Mouse (Mus musculus) cerebellum, adult 8-10 months (tissue): ENCODE measurements around the gene Tpbpb.
"Not testable (repeated sequence)": the region's sequence is repeated elsewhere in the genome, so short reads cannot be mapped to it uniquely, and the experiment has no call there.

Source experiments
- DNase-seq: peaks from one replicate; pipeline ENCODE4 v3.0.0; 2022

Gene Tpbpb

GRCm38 (mm10) chr13:60904780-60905179 lies at the start of gene Tpbpb:
TSS of gene Tpbpb (minus strand) at chr13:60904880.
- not testable (repeated sequence) for DNase-seq

DNA sequence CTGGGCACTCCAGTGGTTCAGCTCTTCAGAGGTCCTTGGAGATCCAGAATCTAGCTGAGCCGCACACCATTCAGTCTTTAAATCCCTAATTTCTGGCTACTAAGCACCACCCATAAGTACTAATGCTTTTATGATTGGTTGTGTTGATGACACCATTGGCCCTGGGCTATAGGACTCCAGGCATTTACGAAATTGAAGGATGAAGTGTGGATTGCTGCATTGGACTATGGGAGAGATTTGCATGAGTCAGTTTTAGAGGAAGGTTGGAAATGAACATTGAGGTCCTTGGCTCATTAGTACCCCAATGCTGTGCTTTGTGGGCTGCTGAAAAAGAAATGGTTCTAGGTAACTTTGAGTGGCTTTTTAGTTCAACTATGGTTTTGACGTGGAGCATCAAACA lies 37.2 kb upstream of the Tpbpb start, which contains the start of gene Tpbpa:
Gene Tpbpa (minus strand): TSS at position 101 of the 400 bp plus-strand sequence.
- DNase-seq, result not testable (repeated sequence)

DNA sequence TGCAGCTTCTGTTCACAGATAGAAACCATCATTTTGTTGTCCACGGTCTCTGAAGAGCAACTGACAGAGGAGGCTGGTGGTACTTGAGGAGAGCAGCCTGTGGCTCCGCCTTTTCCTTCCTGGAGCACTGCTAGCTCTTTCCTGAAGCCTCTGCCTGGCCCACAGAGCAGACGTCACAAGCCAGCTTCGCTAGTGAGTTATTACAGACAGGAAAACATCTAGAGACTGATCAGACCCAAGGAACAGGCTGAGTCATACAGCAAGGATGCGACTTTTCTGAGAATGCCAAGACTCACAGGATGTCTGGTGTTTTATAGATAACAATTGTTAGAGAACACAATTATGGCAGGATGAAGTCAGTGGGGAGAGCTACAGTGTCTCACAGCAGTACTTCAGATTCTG lies 31.8 kb upstream of the Tpbpb start, which contains the start of the genes Gm49391 and Ctla2a:
Gene Gm49391 (minus strand): TSS at position 72 of the 402 bp plus-strand sequence.
Gene Ctla2a (minus strand): TSS at position 126 of the 402 bp plus-strand sequence.
- no peak for DNase-seq

DNA sequence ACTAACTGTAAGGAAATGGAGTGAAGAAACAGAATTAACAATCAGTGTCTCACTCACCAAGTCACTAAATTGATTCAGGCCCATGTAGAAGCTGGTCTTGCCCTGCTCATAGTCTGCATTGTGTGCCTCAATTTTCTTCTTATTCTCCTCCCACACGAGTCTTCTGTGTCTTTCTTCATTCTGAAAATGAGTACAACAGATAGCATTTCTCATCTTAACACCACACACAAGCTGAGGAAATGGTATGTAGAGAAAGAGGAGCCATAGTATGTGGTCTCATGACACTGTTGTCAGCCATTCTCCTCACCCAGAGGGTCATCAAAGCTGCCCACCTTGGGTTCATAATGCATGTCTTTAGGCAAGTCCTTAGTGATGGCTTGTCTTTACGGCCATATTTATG lies 30.8 kb upstream of the Tpbpb start, which contains the start of gene Gm49393:
Gene Gm49393 (minus strand): TSS at position 101 of the 400 bp plus-strand sequence.
- not testable (repeated sequence) for DNase-seq

GRCm38 (mm10) chr13:60897328-60897727 lies 7.4 kb downstream of the Tpbpb start, which contains the start of gene Ctla2b:
TSS of gene Ctla2b (minus strand) at chr13:60897447.
- DNase-seq, result no peak

DNA sequence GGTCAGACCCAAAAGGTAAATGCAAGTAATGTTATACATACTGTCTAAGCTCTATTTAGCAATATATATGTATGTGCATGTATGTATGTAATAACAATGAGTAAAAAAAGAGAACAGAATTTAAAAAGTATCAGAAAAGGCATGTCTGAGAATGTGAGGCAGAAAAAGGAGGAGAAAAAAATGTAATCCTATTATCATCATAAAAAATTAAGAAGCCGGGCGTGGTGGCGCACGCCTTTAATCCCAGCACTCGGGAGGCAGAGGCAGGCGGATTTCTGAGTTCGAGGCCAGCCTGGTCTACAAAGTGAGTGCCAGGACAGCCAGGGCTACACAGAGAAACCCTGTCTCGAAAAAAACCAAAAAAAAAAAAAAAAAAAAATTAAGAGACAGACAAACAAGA lies 7.9 kb downstream of the Tpbpb start, which contains the start of gene Gm49392:
Gene Gm49392 (minus strand): TSS at position 101 of the 400 bp plus-strand sequence.
- not testable (repeated sequence) for DNase-seq

DNA sequence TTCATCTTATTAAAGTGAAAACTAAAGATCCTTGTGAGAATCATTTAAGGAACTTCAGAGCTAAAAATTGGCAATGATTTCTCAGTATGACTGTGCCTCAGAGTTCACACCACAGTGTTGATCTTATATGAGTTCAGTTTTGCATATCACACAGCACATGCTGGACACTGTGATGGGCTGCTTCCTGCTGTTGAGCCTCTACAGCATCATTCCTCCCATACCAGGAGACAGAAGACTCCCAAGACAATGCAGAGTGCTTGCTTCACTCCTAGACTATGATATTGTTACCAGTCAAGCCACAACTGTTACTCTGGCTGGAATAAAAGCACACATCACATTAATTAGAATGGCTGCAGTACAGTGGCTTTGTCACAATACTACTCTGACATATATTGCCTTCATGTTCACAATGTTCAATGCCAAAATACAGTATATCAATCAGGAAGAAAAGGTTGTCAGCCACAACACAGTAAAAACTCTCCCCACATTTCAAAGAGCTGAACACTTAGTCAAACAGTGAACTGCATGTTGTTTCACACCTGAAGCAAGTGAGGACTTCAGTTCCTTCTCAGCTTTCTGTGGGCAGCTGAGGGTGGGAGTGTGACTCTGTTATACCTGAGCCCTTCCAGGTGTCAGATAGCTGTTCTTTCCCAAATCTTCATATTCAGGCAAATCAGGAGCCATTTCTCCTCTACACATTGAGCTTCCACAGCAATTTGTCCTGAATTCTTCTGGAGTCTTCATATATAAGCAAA lies 9.1 kb downstream of the Tpbpb start:
- DNase-seq, result no peak

GRCm38 (mm10) chr13:60892301-60892700 lies 12.4 kb downstream of the Tpbpb start:
- no peak for DNase-seq

GRCm38 (mm10) chr13:60864281-60864680 lies 40.4 kb downstream of the Tpbpb start, which contains the start of gene 4930486L24Rik:
TSS of gene 4930486L24Rik (minus strand) at chr13:60864475.
- DNase-seq, result no peak
